Mouse (Mus musculus): ENCODE data around the gene Gfpt1.

DNA sequence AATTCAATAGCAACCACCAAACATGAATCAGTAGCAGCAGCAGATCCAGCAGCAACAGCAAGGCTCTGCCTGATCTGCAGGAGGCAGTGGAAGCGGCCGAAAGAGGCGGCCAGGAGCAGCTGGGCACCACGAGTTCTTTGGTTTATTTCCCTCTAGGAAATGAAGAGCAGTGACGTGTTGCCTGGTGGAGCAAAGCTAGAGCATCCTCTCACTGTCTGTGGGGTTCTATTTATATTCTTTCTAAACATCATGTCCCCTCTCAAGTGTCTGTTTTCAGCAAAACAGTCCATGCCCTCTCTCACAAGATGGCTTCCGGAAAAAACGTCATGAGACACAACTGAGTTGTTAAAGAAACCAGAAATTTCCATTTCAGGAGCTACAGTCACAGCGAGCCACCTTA, 3.5 kb upstream of the Gfpt1 start:
- TF ChIP-seq MAX (IDR thresholded peaks at IDR 0.05) (no peak), USF1 (IDR thresholded peaks at IDR 0.05; ENCODE audit: low read depth) (no peak), MYOD1 (IDR thresholded peaks at IDR 0.05; ENCODE audit: control insufficient read depth, insufficient read length, low read depth) (no peak), CTCF (IDR thresholded peaks at IDR 0.05; ENCODE audit: control insufficient read depth, insufficient read depth, insufficient read length) (no peak), CEBPB (IDR thresholded peaks at IDR 0.05; ENCODE audit: low read depth) (no peak), FOSL1 (IDR thresholded peaks at IDR 0.05; ENCODE audit: insufficient read depth, low read length, poor library complexity, severe bottlenecking) (no peak), MYOG (IDR thresholded peaks at IDR 0.05; ENCODE audit: control insufficient read depth, extremely low read depth, insufficient read length) (no peak)

Data from C2C12 (cell line).